In genomic region chr11:67638401-67638800, GRCm38 (mm10) we compare ENCODE assay signal across 25 mouse cellular contexts. TPM values are rescaled to one million over a fixed set of nuclear protein-coding genes. Genes with fewer than 3 reads are reported as not detected.
A peak's percentile ranks its signal among the peaks of the same experiment; 100 is the strongest.
DNase-seq lines count a peak whose midpoint lies in the region; ATAC-seq and TF ChIP-seq lines count a peak whose summit lies in the region.
"Had no signal": no experiment of that assay in that cellular context is flagged by ENCODE, and none has a peak within 500 bp of the region (broad histone marks: within the 10 kb centered on the region; RNA-seq: fewer than 3 reads in every experiment).

No protein-coding gene starts in this region.

- 70% methylated on average over 3 of the region's 3 CpGs for WGBS in embryonic facial prominence, embryonic 15.5 days
- 90% methylated on average over 3 of the region's 3 CpGs for whole genome bisulfite sequencing in embryonic facial prominence, embryonic 10.5 days
- 74% methylated on average over 3 of the region's 3 CpGs for WGBS in midbrain, postnatal 0 days
- 82% methylated on average over 3 of the region's 3 CpGs for WGBS in midbrain, embryonic 15.5 days
- WGBS in lung, adult 2 months = 78% methylated on average over 3 of the region's 3 CpGs

- H3K27ac ChIP-seq in embryonic facial prominence, embryonic 15.5 days (replicated peaks) = 0 out of 2 replicates have a peak overlapping the region, but pooled peaks have one; percentile 36
- H3K27ac ChIP-seq in embryonic facial prominence, embryonic 10.5 days (replicated peaks) = no peak overlapping the region
- no peak overlapping the region for H3K27ac ChIP-seq in midbrain, postnatal 0 days (ENCODE audit: low read depth, low read length)
- H3K27ac ChIP-seq in midbrain, embryonic 15.5 days = no peak overlapping the region
- H3K27ac ChIP-seq: forebrain, embryonic 10.5 days; gastrocnemius, adult 2 months; heart, embryonic 10.5 days; kidney, embryonic 15.5 days had no signal

- H3K4me3 ChIP-seq in embryonic facial prominence, embryonic 15.5 days (replicated peaks) = no peak overlapping the region
- H3K4me3 ChIP-seq in embryonic facial prominence, embryonic 10.5 days = no peak overlapping the region
- H3K4me3 ChIP-seq in midbrain, postnatal 0 days (ENCODE audit: low read depth, low read length) = no peak overlapping the region
- no peak overlapping the region for H3K4me3 ChIP-seq in midbrain, embryonic 15.5 days
- no peak overlapping the region for H3K4me3 ChIP-seq in lung, adult 2 months (replicated peaks; ENCODE audit: extremely low read depth, low read depth, low read length)
- H3K4me3 ChIP-seq: erythroblast, embryonic 14.5 days; forebrain, embryonic 10.5 days; gastrocnemius, adult 2 months; heart, embryonic 10.5 days; kidney, embryonic 15.5 days had no signal

- TF ChIP-seq CTCF in midbrain, postnatal 0 days (IDR thresholded peaks at IDR 0.05) = no peak
- TF ChIP-seq CTCF in lung, adult 2 months (IDR thresholded peaks at IDR 0.05; ENCODE audit: insufficient read depth, low read length) = no peak

- no peak for TF ChIP-seq POLR2A in lung, adult 2 months (IDR thresholded peaks at IDR 0.05; ENCODE audit: borderline replicate concordance, extremely low read depth, low read depth, low read length)

- DNase-seq in embryonic facial prominence, embryonic 10.5 days (ENCODE audit: low spot score) = no peak
- DNase-seq in midbrain, postnatal 0 days (ENCODE audit: low spot score) = peak; percentile 46
- DNase-seq in adrenal gland, postnatal 10 days = peak; percentile 28
- DNase-seq in lung, adult 2 months = no peak
- DNase-seq in cerebellum, adult 11-12 months = no peak
- DNase-seq: cerebellum, adult 18-20 months; cerebellum, adult 9-11 months; cerebellum, postnatal 36 days; gastrocnemius, adult 2 months; gastrocnemius, postnatal 36 days; heart, adult 18-20 months; heart, postnatal 14 days; kidney, adult 2 months had no signal

- H3K4me2 ChIP-seq in embryonic facial prominence, embryonic 15.5 days (replicated peaks) = no peak overlapping the region
- no peak overlapping the region for H3K4me2 ChIP-seq in midbrain, postnatal 0 days (ENCODE audit: low read depth, low read length, poor library complexity, severe bottlenecking)
- H3K4me2 ChIP-seq in midbrain, embryonic 15.5 days = no peak overlapping the region
- H3K4me2 ChIP-seq: kidney, embryonic 15.5 days had no signal

- H3K36me3 ChIP-seq in embryonic facial prominence, embryonic 15.5 days = no peaks in the 10 kb centered on the region
- H3K36me3 ChIP-seq in embryonic facial prominence, embryonic 10.5 days (replicated peaks) = no peaks in the 10 kb centered on the region
- no peaks in the 10 kb centered on the region for H3K36me3 ChIP-seq in midbrain, postnatal 0 days (ENCODE audit: insufficient read depth, low read length)
- no peaks in the 10 kb centered on the region for H3K36me3 ChIP-seq in midbrain, embryonic 15.5 days (replicated peaks)
- H3K36me3 ChIP-seq: forebrain, embryonic 10.5 days; G1E; heart, embryonic 10.5 days; kidney, embryonic 15.5 days had no signal

- no peaks in the 10 kb centered on the region for H3K27me3 ChIP-seq in embryonic facial prominence, embryonic 15.5 days
- no peaks in the 10 kb centered on the region for H3K27me3 ChIP-seq in embryonic facial prominence, embryonic 10.5 days (replicated peaks; ENCODE audit: low read depth, poor library complexity, severe bottlenecking)
- H3K27me3 ChIP-seq in midbrain, postnatal 0 days (ENCODE audit: insufficient read depth, low read length) = no peaks in the 10 kb centered on the region
- no peaks in the 10 kb centered on the region for H3K27me3 ChIP-seq in midbrain, embryonic 15.5 days (replicated peaks)
- H3K27me3 ChIP-seq: kidney, embryonic 15.5 days had no signal

- ATAC-seq in embryonic facial prominence, embryonic 15.5 days (ENCODE audit: insufficient number of reproducible peaks, low FRiP score, low TSS enrichment, low read depth) = no peak
- ATAC-seq in midbrain, postnatal 0 days (ENCODE audit: low FRiP score) = no peak
- no peak for ATAC-seq in midbrain, embryonic 15.5 days (replicated peaks)
- ATAC-seq: forebrain, embryonic 14.5 days; intestine, embryonic 16.5 days had no signal

- H3K9ac ChIP-seq in embryonic facial prominence, embryonic 15.5 days = no peak overlapping the region
- no peak overlapping the region for H3K9ac ChIP-seq in midbrain, postnatal 0 days (replicated peaks; ENCODE audit: low read length, poor library complexity, severe bottlenecking)
- no peak overlapping the region for H3K9ac ChIP-seq in midbrain, embryonic 15.5 days
- H3K9ac ChIP-seq: kidney, embryonic 15.5 days had no signal

- H3K4me1 ChIP-seq in embryonic facial prominence, embryonic 15.5 days = 0 out of 2 replicates have a peak, but pooled peaks cover 3% of the 10 kb centered on the region
- H3K4me1 ChIP-seq in embryonic facial prominence, embryonic 10.5 days = peaks cover 11% of the 10 kb centered on the region
- H3K4me1 ChIP-seq in midbrain, postnatal 0 days (ENCODE audit: insufficient read depth, low read length) = no peaks in the 10 kb centered on the region; the same call in 1 of the 2 replicates
- H3K4me1 ChIP-seq in midbrain, embryonic 15.5 days = no peaks in the 10 kb centered on the region; the same call in 1 of the 2 replicates
- no peaks in the 10 kb centered on the region for H3K4me1 ChIP-seq in lung, adult 2 months (ENCODE audit: control insufficient read depth, insufficient read depth, low read length)

- no peaks in the 10 kb centered on the region for H3K9me3 ChIP-seq in embryonic facial prominence, embryonic 15.5 days (replicated peaks)
- no peaks in the 10 kb centered on the region for H3K9me3 ChIP-seq in embryonic facial prominence, embryonic 10.5 days
- no peaks in the 10 kb centered on the region for H3K9me3 ChIP-seq in midbrain, postnatal 0 days (ENCODE audit: low read length)
- H3K9me3 ChIP-seq in midbrain, embryonic 15.5 days = no peaks in the 10 kb centered on the region
- H3K9me3 ChIP-seq: forebrain, embryonic 10.5 days; heart, embryonic 10.5 days; kidney, embryonic 15.5 days had no signal

RNA-seq across cellular contexts. Expression of gene Rcvrn, which starts 56.7 kb away (rescaled TPM):
- polyA plus RNA-seq in embryonic facial prominence, embryonic 15.5 days (2015; fragmentation: Nextera tagmentation; extraction: Ambion mirVana) = not detected in 2 replicates
- polyA plus RNA-seq in embryonic facial prominence, embryonic 10.5 days (2016; fragmentation: Nextera tagmentation; extraction: Ambion mirVana) = not detected in 2 replicates
- total RNA-seq in midbrain, postnatal 0 days (2014; rRNA removed) = not detected in 2 replicates
- polyA plus RNA-seq in midbrain, postnatal 0 days (2015; fragmentation: Nextera tagmentation; extraction: Ambion mirVana) = not detected in 2 replicates
- polyA plus RNA-seq in midbrain, embryonic 15.5 days (2015; fragmentation: Nextera tagmentation; extraction: Ambion mirVana) = not detected in 2 replicates
- not detected for total RNA-seq in adrenal gland, postnatal 10 days (2021)
- polyA plus RNA-seq in lung, adult 2 months (2012; rRNA removed) = 0.22 TPM in 1 of 2 replicates, not detected in the other
- total RNA-seq: G1E; gastrocnemius, adult 2 months; gastrocnemius, postnatal 36 days; heart, adult 18-20 months; heart, postnatal 14 days; hematopoietic stem cell, adult 5-6 weeks had no signal
- polyA plus RNA-seq: embryonic facial prominence, embryonic 14.5 days; erythroblast, embryonic 14.5 days; forebrain, embryonic 10.5 days; forebrain, embryonic 14.5 days; G1E; heart, embryonic 10.5 days; heart, embryonic 14.5 days; intestine, embryonic 16.5 days; kidney, embryonic 15.5 days had no signal

Comparison
In these comparisons a context has a peak if more than half of its experiments do, and no peak if none do; other contexts are left out.
1. DNase-seq: peak in midbrain, postnatal 0 days (single experiment) and adrenal gland, postnatal 10 days (single experiment); none in embryonic facial prominence, embryonic 10.5 days (single experiment), lung, adult 2 months (single experiment) and cerebellum, adult 11-12 months (single experiment).